Mouse (Mus musculus): ENCODE results near the gene Apod. TPM values are rescaled to one million over a fixed set of nuclear protein-coding genes. Genes with fewer than 3 reads are reported as not detected.

The Apod gene
- polyA plus RNA-seq, 1 experiment from 2014 or later, result 0.82 TPM

DNA sequence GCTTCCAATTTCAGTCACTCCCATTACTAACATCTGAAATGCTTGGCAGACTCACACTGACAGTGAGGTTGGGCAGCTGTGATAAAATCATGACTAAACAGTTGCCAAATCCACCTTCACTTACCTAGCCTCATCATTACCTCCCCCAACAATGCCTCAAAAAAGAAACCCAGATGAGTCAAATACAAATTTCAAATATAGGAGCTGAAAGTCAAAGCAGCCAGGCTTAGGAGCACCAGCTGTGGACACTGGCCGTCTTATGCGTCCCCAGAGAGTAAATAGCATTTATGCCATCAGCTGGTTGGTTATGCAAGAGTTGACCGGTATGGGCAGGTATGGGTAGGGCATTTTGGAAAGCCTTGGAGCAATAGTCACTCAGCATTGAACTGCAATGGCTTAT is 65.2 kb downstream of the Apod start:
- no peak for ATAC-seq
- H3K36me3 ChIP-seq (ENCODE audit: control insufficient read depth, insufficient read depth, low read length), result peaks cover 2% of the 10 kb centered on the region; the same call in 1 of the 2 replicates
- H3K4me3 ChIP-seq (ENCODE audit: low read length), result no peak overlapping the region
- no peaks in the 10 kb centered on the region for H3K27me3 ChIP-seq (replicated peaks; ENCODE audit: control insufficient read depth, insufficient read depth, low read length)
- WGBS, result 90% methylated on average over 3 of the region's 3 CpGs
- no peak overlapping the region for H3K4me2 ChIP-seq (ENCODE audit: low read depth, low read length)
- no peak overlapping the region for H3K9ac ChIP-seq (ENCODE audit: low read depth, low read length)
- H3K4me1 ChIP-seq (ENCODE audit: control insufficient read depth, insufficient read depth, low read length), result no peaks in the 10 kb centered on the region
- H3K9me3 ChIP-seq (ENCODE audit: control insufficient read depth, low read length), result no peaks in the 10 kb centered on the region
- H3K27ac ChIP-seq (ENCODE audit: low read length), result no peak overlapping the region

DNA sequence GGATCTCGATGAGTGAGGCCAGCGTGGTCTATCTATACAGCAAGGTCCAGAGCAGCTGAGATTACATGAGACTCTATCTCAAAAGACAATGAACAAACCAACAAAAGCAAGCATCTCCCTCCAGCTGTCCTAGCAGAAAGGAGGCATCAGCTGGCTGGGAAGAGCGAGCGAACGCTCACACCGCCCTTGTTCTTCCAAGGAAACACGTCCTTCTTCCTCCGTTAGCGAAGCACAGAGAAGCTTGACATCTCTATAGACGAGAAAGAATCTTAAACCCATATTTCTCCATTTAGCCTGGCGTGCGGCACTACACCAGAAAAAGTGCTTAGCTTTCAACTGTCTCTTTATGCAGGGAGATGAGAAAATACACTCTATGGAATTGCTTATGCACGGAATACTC is 65.9 kb downstream of the Apod start:
- no peaks in the 10 kb centered on the region for H3K4me1 ChIP-seq (ENCODE audit: control insufficient read depth, insufficient read depth, low read length)
- H3K27me3 ChIP-seq (replicated peaks; ENCODE audit: control insufficient read depth, insufficient read depth, low read length), result no peaks in the 10 kb centered on the region
- WGBS, result 89% methylated on average over 13 of the region's 13 CpGs
- H3K27ac ChIP-seq (ENCODE audit: low read length), result no peak overlapping the region
- H3K36me3 ChIP-seq (ENCODE audit: control insufficient read depth, insufficient read depth, low read length), result peaks cover 2% of the 10 kb centered on the region; the same call in 1 of the 2 replicates
- no peaks in the 10 kb centered on the region for H3K9me3 ChIP-seq (ENCODE audit: control insufficient read depth, low read length)
- no peak for ATAC-seq
- no peak overlapping the region for H3K4me2 ChIP-seq (ENCODE audit: low read depth, low read length)
- no peak overlapping the region for H3K4me3 ChIP-seq (ENCODE audit: low read length)
- H3K9ac ChIP-seq (ENCODE audit: low read depth, low read length), result no peak overlapping the region

DNA sequence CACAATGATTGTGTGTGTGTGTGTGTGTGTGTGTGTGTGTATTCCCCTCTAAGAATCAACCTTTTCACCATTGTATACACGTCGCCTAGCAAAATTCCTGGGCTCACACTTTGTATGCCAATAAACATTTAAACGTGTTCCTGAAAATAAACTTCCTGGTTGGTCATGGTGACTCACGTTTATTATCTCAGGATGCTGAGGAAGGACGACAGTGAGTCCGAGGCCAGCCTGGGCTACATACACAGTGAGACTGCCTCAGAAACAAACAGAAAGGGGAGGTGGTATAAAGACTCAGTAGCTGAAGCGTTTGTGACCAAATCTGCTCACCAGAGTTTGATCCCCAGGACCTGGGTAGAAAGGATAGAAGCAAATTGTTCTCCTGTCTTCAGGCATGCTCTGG is 67.2 kb downstream of the Apod start:
- no peaks in the 10 kb centered on the region for H3K27me3 ChIP-seq (replicated peaks; ENCODE audit: control insufficient read depth, insufficient read depth, low read length)
- 67% methylated on average over 7 of the region's 7 CpGs for WGBS
- no peak overlapping the region for H3K9ac ChIP-seq (ENCODE audit: low read depth, low read length)
- H3K4me3 ChIP-seq (ENCODE audit: low read length), result no peak overlapping the region
- no peak overlapping the region for H3K27ac ChIP-seq (ENCODE audit: low read length)
- no peak for ATAC-seq
- no peak overlapping the region for H3K4me2 ChIP-seq (ENCODE audit: low read depth, low read length)
- H3K9me3 ChIP-seq (ENCODE audit: control insufficient read depth, low read length), result no peaks in the 10 kb centered on the region
- no peaks in the 10 kb centered on the region for H3K36me3 ChIP-seq (ENCODE audit: control insufficient read depth, insufficient read depth, low read length)
- H3K4me1 ChIP-seq (ENCODE audit: control insufficient read depth, insufficient read depth, low read length), result no peaks in the 10 kb centered on the region

Small RNAs within 50 kb of the gene (microRNA-seq; reads per million reads assigned to microRNA genes)
- not detected for gene Gm27415

Other genes starting within 250 kb of the Apod start
- gene Xxylt1, start 233.4 kb downstream of the Apod start, polyA plus RNA-seq (2015; fragmentation: Nextera tagmentation; extraction: Ambion mirVana), result 4.9 and 10.5 TPM in 2 replicates
- gene Acap2, start 113.6 kb downstream of the Apod start, polyA plus RNA-seq (2015; fragmentation: Nextera tagmentation; extraction: Ambion mirVana), result 14.7 and 17.7 TPM in 2 replicates
- 76.2 and 84.2 TPM in 2 replicates for gene Ppp1r2, start 39.5 kb downstream of the Apod start, polyA plus RNA-seq (2015; fragmentation: Nextera tagmentation; extraction: Ambion mirVana)
- gene Bdh1, start 107.5 kb upstream of the Apod start, polyA plus RNA-seq (2015; fragmentation: Nextera tagmentation; extraction: Ambion mirVana), result 272 and 331 TPM in 2 replicates